Mouse (Mus musculus) testis, adult 2 months (tissue): ENCODE measurements around the gene Mypn.

Experiments
- CTCF ChIP-seq: fragments of 200-500 bp; IDR thresholded peaks from 2 replicates; pipeline ENCODE4 v1.5.1; 2012; ENCODE audit warnings: low read depth, mild to moderate bottlenecking, inconsistent platforms, low read length, moderate library complexity; ENCODE audit not compliant: control insufficient read depth, insufficient read depth, insufficient replicate concordance
- POLR2A ChIP-seq: fragments of 200-500 bp; IDR thresholded peaks from 2 replicates; pipeline ENCODE4 v1.6.1; 2012; ENCODE audit warnings: low read depth, mild to moderate bottlenecking, inconsistent platforms, low read length, moderate library complexity; ENCODE audit not compliant: control insufficient read depth

DNA sequence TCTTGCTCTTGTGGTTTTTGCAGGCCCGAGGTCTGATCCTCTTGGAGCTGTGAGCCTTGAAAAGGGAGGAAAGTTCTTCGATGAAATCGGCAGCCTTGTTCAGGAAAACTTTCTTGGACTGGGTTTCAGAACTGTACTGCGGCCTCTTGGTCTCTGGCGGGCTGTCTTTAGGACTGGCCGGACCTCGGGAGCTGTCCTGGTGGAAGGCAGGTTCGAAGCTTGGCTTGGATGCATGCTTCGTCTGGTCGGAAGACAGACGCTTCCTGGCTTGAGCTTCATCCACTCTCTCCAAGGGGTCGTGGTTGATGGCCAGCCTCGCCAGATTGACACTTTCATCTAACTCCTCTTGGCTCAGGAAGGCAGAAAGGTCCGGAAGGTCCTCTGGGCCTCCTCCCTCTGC lies 11.0 kb downstream of the Mypn start:
- TF ChIP-seq CTCF (no peak), POLR2A (no peak)
